Mouse (Mus musculus): ENCODE data around the gene Rars2.

- TF ChIP-seq CTCF (IDR thresholded peaks at IDR 0.05; ENCODE audit: insufficient read depth, low read length) = no peak
- no peak for TF ChIP-seq POLR2A (IDR thresholded peaks at IDR 0.05; ENCODE audit: borderline replicate concordance, extremely low read depth, low read depth, low read length)
Observed at GRCm38 (mm10) chr4:34708127-34708526, 93.4 kb downstream of the Rars2 start.

All from lung, adult 2 months (tissue).